Mouse (Mus musculus) brown adipose tissue, adult 24 weeks (tissue): Measurements from ENCODE around the gene Gm8247. TPM values are rescaled to one million over a fixed set of nuclear protein-coding genes. Genes with fewer than 3 reads are reported as not detected.
"Not testable (repeated sequence)": the region's sequence is repeated elsewhere in the genome, so short reads cannot be mapped to it uniquely, and the experiment has no call there.

Experiments
- H3K27ac ChIP-seq: fragments of 200-500 bp; replicated peaks from 2 replicates; pipeline ENCODE4 v1.5.1; 2012; ENCODE audit warnings: low read depth, mild to moderate bottlenecking, low read length
- H3K4me1 ChIP-seq: fragments of 200-500 bp; 2 replicates; pipeline ENCODE4 v1.6.1; 2012; ENCODE audit warnings: low read length, mixed read lengths; ENCODE audit not compliant: control insufficient read depth, insufficient read depth, insufficient read length
- H3K4me3 ChIP-seq: fragments of 200-500 bp; 2 replicates; pipeline ENCODE4 v1.5.1; 2012; ENCODE audit warnings: low read depth, mild to moderate bottlenecking, low read length, moderate library complexity; ENCODE audit not compliant: insufficient read depth
- polyA plus RNA-seq: library from polyadenylated mRNA; stranded (reverse); fragments of >200 nt; gene quantifications from 2 replicates; pipeline ENCODE4 v1.2.4, GENCODE M21; 2012; ENCODE audit not compliant: missing spikeins, insufficient read depth, insufficient read length

Gene Gm8247
- polyA plus RNA-seq: not detected in 2 replicates

- not testable (repeated sequence) for H3K27ac ChIP-seq, H3K4me3 ChIP-seq, H3K4me1 ChIP-seq
Measured at GRCm38 (mm10) chr14:44582853-44583252, at the start of gene Gm8247. TSS of gene Gm8247 (plus strand) at chr14:44583153.

DNA sequence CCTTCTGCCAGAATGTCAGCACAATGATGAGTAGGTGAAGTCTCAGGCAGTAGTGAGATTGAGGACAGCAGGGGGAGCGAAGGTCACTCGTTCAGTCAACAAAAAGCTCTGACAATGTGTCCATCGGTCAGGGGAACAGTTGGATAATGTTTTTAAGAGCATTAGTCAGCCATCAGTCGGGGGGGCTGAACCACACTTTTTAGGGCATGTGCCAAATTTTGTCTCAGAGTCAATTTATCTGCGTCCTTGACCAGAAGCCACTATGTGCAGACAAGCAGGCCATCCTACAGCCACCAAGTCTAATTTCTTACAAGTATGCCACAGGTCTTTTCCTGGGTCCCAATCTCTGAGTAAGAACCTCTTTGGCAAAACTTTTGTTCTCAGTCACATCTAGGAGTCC, 35.0 kb upstream of the Gm8247 start:
- not testable (repeated sequence) for H3K27ac ChIP-seq, H3K4me1 ChIP-seq, H3K4me3 ChIP-seq

DNA sequence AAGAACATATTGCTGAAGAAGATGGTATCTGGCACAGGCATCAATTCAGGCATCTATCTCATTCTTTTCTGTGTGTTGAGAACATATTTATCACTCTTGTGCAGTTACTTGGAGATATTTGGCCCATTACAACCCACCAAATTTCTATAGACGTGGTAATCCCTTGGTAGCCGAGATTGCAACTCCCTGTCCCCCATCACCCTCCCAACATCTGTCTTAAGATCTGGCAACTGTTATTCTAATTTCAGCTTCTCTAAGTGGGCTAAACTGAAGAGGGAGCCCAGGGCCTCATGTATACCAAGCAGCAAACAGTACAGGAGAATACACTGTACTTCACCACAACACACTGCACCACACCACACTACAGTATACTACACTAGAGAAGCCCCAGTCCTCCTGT, 8.8 kb downstream of the Gm8247 start:
- not testable (repeated sequence) for H3K27ac ChIP-seq, H3K4me3 ChIP-seq, H3K4me1 ChIP-seq

GRCm38 (mm10) chr14:44627737-44628136, 44.8 kb downstream of the Gm8247 start, which contains the start of gene Gm5624:
TSS of gene Gm5624 (minus strand) at chr14:44627938.
- not testable (repeated sequence) for H3K27ac ChIP-seq, H3K4me1 ChIP-seq, H3K4me3 ChIP-seq

Other genes starting within 250 kb of the Gm8247 start
- gene Gm5930, start 244.6 kb upstream of the Gm8247 start, polyA plus RNA-seq: not detected in 2 replicates
- not detected in 2 replicates for gene Gm8229, start 217.8 kb upstream of the Gm8247 start, polyA plus RNA-seq
- not detected in 2 replicates for gene Gm3371, start 172.5 kb upstream of the Gm8247 start, polyA plus RNA-seq
- not detected in 2 replicates for gene Gm8232, start 149.5 kb upstream of the Gm8247 start, polyA plus RNA-seq
- gene BC061237, start 90.7 kb upstream of the Gm8247 start, polyA plus RNA-seq: not detected in 2 replicates
- gene Gm17093, start 64.9 kb upstream of the Gm8247 start, polyA plus RNA-seq: not detected in 2 replicates
- not detected in 2 replicates for gene Gm5624, start 44.8 kb downstream of the Gm8247 start, polyA plus RNA-seq
- not detected in 2 replicates for gene Gm8257, start 123.3 kb downstream of the Gm8247 start, polyA plus RNA-seq
- gene Gm8267, start 167.2 kb downstream of the Gm8247 start, polyA plus RNA-seq: not detected in 2 replicates